Mouse (Mus musculus): Measurements from ENCODE around the gene Mycbp. TPM values are rescaled to one million over a fixed set of nuclear protein-coding genes. Genes with fewer than 3 reads are reported as not detected.

Gene Mycbp
- total and polyA plus RNA-seq, 3 experiments: 15.3 to 24.4 (median 24.1) TPM

DNA sequence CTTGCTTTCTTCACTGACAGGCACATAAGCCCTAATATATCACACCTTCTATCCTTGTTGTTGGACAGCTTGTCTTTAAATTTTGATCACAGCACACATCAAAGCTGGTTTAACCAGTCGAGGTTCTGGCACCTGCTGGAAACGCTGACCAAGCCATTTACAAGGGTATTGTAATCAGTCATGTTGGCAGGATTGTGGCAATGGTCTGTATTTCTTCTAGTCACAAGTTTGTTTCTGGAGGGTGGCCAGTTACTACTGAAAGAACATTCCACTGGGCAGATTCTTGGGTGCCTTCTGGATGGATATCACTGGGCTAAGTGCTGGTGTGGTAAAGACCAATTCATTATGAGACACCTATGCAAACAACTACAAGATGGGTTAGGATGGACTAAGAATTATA lies 7.8 kb downstream of the Mycbp start:
- H3K4me1 ChIP-seq (ENCODE audit: control insufficient read depth, insufficient read depth, low read length): peaks cover 4% of the 10 kb centered on the region
- peaks cover 20% of the 10 kb centered on the region for H3K36me3 ChIP-seq (ENCODE audit: control insufficient read depth, insufficient read depth, low read length)
- intact Hi-C loops (cut with DNase I): loop anchor here (10.0 kb wide), 1 partner anchor 778 kb away; the partner anchor contains the start of gene Ppie
- no peak for DNase-seq
- H3K4me3 ChIP-seq: no peak overlapping the region
- 45% methylated on average over 2 of the region's 2 CpGs for WGBS
- no peak for TF ChIP-seq CTCF (IDR thresholded peaks at IDR 0.05)
- TF ChIP-seq POLR2A (IDR thresholded peaks at IDR 0.05; ENCODE audit: insufficient read depth, low read depth, low read length): no peak
- no peak for TF ChIP-seq EP300 (IDR thresholded peaks at IDR 0.05; ENCODE audit: insufficient read depth, low read depth, low read length)
- no peak overlapping the region for H3K9ac ChIP-seq (ENCODE audit: low read depth, low read length)
- no peaks in the 10 kb centered on the region for H3K27me3 ChIP-seq (ENCODE audit: control insufficient read depth, insufficient read depth, low read length)
- H3K27ac ChIP-seq: no peak overlapping the region
- H3K79me2 ChIP-seq (replicated peaks; ENCODE audit: control insufficient read depth, insufficient read depth, low read length): peaks cover 9% of the 10 kb centered on the region

DNA sequence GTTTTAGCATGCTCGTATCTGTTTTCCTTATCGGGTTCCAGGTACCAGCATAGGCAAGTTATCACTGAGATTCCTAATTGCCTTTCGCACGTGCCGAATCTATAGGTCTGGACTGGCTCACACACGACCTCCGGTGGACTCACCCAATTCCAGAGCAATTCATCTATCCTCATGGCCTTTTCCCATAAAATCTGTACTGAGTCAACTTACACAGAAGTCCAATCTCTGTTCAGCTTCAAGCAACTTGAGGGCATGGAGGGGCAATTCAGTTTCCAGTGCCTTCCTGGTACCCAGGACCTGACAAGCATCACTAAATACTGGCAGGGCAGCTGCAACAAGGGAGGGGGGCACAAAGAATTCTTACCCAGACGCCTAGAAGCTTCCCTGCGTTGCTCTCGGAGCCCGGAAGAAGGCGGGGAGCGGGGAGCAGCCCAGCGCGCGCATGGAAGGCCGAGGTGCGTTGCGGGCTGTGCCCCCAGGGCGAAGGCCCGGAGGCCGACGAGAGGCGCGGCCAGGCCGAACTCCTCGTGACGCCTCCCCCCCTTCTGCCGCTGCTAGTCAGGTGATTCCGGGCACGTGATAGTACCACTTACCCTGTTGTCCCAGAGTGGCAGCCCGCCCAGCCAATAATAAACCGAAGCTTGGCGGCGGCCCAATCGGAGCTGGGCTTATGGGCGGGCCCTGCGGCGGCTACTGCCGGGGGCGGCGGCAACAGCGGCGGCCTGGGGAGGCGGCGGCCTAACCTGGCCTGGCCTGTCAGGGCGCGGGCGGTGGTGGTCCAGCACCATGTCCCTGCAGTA lies 12.3 kb downstream of the Mycbp start, which contains the start of gene Rragc:
Gene Rragc, plus strand, starts transcription at position 699 of the 800 bp plus-strand sequence.
- TF ChIP-seq CTCF (IDR thresholded peaks at IDR 0.05) (no peak), EP300 (IDR thresholded peaks at IDR 0.05; ENCODE audit: insufficient read depth, low read depth, low read length) (peak; percentile 72; the same call in 1 of the 2 replicates), POLR2A (IDR thresholded peaks at IDR 0.05; ENCODE audit: insufficient read depth, low read depth, low read length) (peak; percentile 81)
- Histone ChIP-seq H3K27me3 (ENCODE audit: control insufficient read depth, insufficient read depth, low read length) (no peaks in the 10 kb centered on the region), H3K27ac (peak within 1 kb of the TSS; percentile 90), H3K9ac (ENCODE audit: low read depth, low read length) (peak within 1 kb of the TSS; percentile 99), H3K36me3 (ENCODE audit: control insufficient read depth, insufficient read depth, low read length) (peaks cover 29% of the 10 kb centered on the region), H3K4me3 (peak within 1 kb of the TSS; percentile 95), H3K79me2 (replicated peaks; ENCODE audit: control insufficient read depth, insufficient read depth, low read length) (peaks cover 12% of the 10 kb centered on the region), H3K4me1 (ENCODE audit: control insufficient read depth, insufficient read depth, low read length) (peaks cover 6% of the 10 kb centered on the region)
- intact Hi-C loops (cut with DNase I): loop anchor here (1.0 to 10.0 kb wide), 2 partner anchors 13 to 782 kb away; partner anchors contain the start of genes Mycbp and Ppie
- under 1% methylated on average over 49 of the region's 49 CpGs for WGBS
- peak; percentile 100 for DNase-seq

DNA sequence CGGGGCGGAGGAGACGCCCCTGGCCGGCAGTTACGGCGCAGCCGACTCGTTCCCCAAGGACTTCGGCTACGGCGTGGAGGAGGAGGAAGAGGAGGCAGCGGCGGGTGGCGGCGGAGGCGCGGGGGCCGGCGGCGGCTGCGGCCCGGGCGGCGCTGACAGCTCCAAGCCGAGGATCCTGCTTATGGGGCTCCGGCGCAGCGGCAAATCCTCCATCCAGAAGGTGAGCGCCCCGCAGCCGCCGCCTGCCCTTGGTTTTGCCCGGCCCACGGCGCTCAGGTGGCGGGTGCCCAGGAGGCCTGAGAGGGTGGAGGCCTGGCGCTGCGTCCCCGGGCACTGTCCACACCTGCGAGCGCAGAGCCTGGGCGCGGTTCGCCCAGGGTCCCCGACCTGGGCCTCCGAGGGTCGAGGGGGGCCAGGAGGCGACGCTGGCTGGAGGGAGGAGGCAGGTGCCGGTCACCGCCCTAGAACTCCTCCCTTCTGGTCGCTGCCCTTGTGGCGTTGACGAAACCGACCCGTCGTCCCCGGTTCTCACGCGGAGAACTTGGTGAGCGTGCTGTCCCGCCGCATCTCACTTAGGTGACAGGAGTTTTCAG lies 13.0 kb downstream of the Mycbp start, which contains the start of gene 4930535I16Rik:
Gene 4930535I16Rik, minus strand, starts transcription at position 475 of the 593 bp plus-strand sequence.
- peak within 1 kb of the TSS; percentile 99 for H3K9ac ChIP-seq (ENCODE audit: low read depth, low read length)
- H3K27me3 ChIP-seq (ENCODE audit: control insufficient read depth, insufficient read depth, low read length): no peaks in the 10 kb centered on the region
- DNase-seq: no peak
- H3K36me3 ChIP-seq (ENCODE audit: control insufficient read depth, insufficient read depth, low read length): peaks cover 22% of the 10 kb centered on the region
- H3K79me2 ChIP-seq (replicated peaks; ENCODE audit: control insufficient read depth, insufficient read depth, low read length): peaks cover 12% of the 10 kb centered on the region
- TF ChIP-seq EP300 (IDR thresholded peaks at IDR 0.05; ENCODE audit: insufficient read depth, low read depth, low read length): no peak
- no peak for TF ChIP-seq CTCF (IDR thresholded peaks at IDR 0.05)
- no peak for TF ChIP-seq POLR2A (IDR thresholded peaks at IDR 0.05; ENCODE audit: insufficient read depth, low read depth, low read length)
- WGBS: 1% methylated on average over 61 of the region's 63 CpGs
- peak within 1 kb of the TSS; percentile 90 for H3K27ac ChIP-seq
- intact Hi-C loops (cut with DNase I): loop anchor here (1.0 to 10.0 kb wide), 2 partner anchors 13 to 783 kb away; partner anchors contain the start of genes Mycbp and Ppie
- peaks cover 5% of the 10 kb centered on the region for H3K4me1 ChIP-seq (ENCODE audit: control insufficient read depth, insufficient read depth, low read length)
- peak within 1 kb of the TSS; percentile 95 for H3K4me3 ChIP-seq

DNA sequence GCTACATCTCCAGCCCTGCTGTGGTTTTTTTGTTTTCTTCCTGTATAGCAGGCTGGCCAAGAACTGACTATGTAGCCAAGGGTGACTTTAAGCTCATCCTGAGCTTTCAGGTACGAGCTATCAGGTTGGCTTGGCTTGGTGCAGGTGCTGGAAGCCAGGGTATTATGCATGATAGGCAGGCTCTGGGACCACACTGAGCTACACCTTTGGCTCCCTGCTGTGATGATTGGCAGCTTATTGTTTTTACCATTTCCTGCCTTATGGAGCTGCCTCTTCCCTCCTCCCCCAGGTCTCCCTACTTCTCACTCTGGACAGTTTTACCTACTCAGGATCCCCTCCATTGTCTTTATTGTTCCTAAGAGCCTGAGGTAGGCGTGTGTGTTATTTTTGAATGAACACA lies 14.2 kb downstream of the Mycbp start:
- intact Hi-C loops (cut with DNase I): loop anchor here (10.0 kb wide), 1 partner anchor 784 kb away; the partner anchor contains the start of gene Ppie
- DNase-seq: no peak
- H3K9ac ChIP-seq (ENCODE audit: low read depth, low read length): no peak overlapping the region
- no peak for TF ChIP-seq EP300 (IDR thresholded peaks at IDR 0.05; ENCODE audit: insufficient read depth, low read depth, low read length)
- no peak for TF ChIP-seq CTCF (IDR thresholded peaks at IDR 0.05)
- no peak for TF ChIP-seq POLR2A (IDR thresholded peaks at IDR 0.05; ENCODE audit: insufficient read depth, low read depth, low read length)
- peaks cover 5% of the 10 kb centered on the region for H3K4me1 ChIP-seq (ENCODE audit: control insufficient read depth, insufficient read depth, low read length)
- H3K27ac ChIP-seq: no peak overlapping the region
- peaks cover 20% of the 10 kb centered on the region for H3K36me3 ChIP-seq (ENCODE audit: control insufficient read depth, insufficient read depth, low read length)
- H3K4me3 ChIP-seq: no peak overlapping the region; the same call in 1 of the 2 replicates
- H3K27me3 ChIP-seq (ENCODE audit: control insufficient read depth, insufficient read depth, low read length): no peaks in the 10 kb centered on the region
- H3K79me2 ChIP-seq (replicated peaks; ENCODE audit: control insufficient read depth, insufficient read depth, low read length): peaks cover 8% of the 10 kb centered on the region
- 52% methylated on average over 2 of the region's 2 CpGs for WGBS

DNA sequence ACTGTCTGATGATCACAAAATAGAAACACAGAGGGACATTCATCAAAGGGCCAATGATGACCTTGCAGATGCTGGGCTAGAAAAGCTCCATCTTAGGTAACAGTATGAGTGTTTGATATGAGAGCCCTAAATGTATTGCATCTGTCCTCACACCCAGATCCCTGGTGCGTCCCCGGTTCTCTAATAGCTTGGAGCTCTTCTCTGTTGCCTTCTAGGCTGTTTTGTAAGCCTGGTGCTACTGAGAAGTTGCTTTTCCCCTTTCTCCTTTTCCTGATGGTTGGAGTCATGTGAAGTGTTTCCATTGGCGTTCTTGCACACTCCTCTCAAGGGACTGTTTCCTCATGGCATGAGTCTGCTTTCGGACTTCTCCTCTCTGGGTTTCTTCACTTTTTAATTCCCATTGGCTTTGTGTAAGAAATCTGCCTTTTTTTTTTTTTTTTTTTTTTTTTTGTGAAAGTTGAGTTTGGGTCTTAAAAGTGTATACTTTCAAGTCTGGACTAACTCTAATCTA lies 16.5 kb downstream of the Mycbp start:
- TF ChIP-seq CTCF (IDR thresholded peaks at IDR 0.05) (no peak), EP300 (IDR thresholded peaks at IDR 0.05; ENCODE audit: insufficient read depth, low read depth, low read length) (no peak), POLR2A (IDR thresholded peaks at IDR 0.05; ENCODE audit: insufficient read depth, low read depth, low read length) (no peak)
- no peak for DNase-seq
- intact Hi-C loops (cut with DNase I): no loop called here

More for the DNA sequence above, 16.5 kb downstream of the Mycbp start:
- WGBS: 83% methylated on average over 4 of the region's 4 CpGs
- Histone ChIP-seq H3K27me3 (ENCODE audit: control insufficient read depth, insufficient read depth, low read length) (no peaks in the 10 kb centered on the region), H3K4me1 (ENCODE audit: control insufficient read depth, insufficient read depth, low read length) (peaks cover 5% of the 10 kb centered on the region), H3K9ac (ENCODE audit: low read depth, low read length) (no peak overlapping the region), H3K27ac (no peak overlapping the region), H3K79me2 (replicated peaks; ENCODE audit: control insufficient read depth, insufficient read depth, low read length) (peaks cover 8% of the 10 kb centered on the region), H3K36me3 (ENCODE audit: control insufficient read depth, insufficient read depth, low read length) (peaks cover 20% of the 10 kb centered on the region), H3K4me3 (no peak overlapping the region)
